28 mouse cellular contexts compared by ENCODE assay signal in the genomic region with DNA sequence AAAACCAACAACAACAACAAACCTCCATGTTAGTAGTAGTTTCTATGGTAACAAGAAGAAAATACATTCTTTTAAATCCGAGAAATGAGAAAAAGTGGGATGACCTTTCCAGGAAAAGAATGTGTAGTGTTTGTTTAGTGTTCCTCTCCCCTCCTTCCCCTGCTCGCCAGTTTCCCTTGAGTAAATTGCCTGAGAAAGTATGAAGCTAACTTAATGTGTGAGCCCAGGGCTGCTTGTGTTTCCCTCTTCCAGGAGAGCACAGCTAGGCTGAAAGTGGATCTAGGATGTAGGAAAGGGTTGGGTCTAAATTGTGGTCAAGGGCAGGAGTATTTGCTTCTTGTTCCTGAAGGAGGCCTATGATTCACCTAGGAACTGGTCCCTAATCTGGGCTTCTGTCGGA. TPM values are rescaled to one million over a fixed set of nuclear protein-coding genes. Genes with fewer than 3 reads are reported as not detected.
A peak's percentile ranks its signal among the peaks of the same experiment; 100 is the strongest.
DNase-seq lines count a peak whose midpoint lies in the region; ATAC-seq and TF ChIP-seq lines count a peak whose summit lies in the region.
"Had no signal": no experiment of that assay in that cellular context is flagged by ENCODE, and none has a peak within 500 bp of the region (broad histone marks: within the 10 kb centered on the region; RNA-seq: fewer than 3 reads in every experiment).

No protein-coding gene starts in this region.

- WGBS in lung, embryonic 14.5 days, result 35% methylated on average over 3 of the region's 3 CpGs
- 44% methylated on average over 3 of the region's 3 CpGs for WGBS in lung, adult 2 months
- 64% methylated on average over 3 of the region's 3 CpGs for WGBS in liver, postnatal 0 days (ENCODE audit: insufficient replicate concordance)

- peak; percentile 11 for DNase-seq in lung, embryonic 14.5 days
- DNase-seq in lung, adult 2 months, result no peak
- peak; percentile 32 for DNase-seq in 3T3-L1 (ENCODE audit: low read depth, low spot score)
- DNase-seq in Muller cell, postnatal 12 days (ENCODE audit: inconsistent ontology term), result peak; percentile 27
- DNase-seq in urinary bladder, postnatal 14 days (ENCODE audit: low spot score), result no peak
- no peak for DNase-seq in liver, postnatal 0 days
- DNase-seq: adrenal gland, adult 8-10 months; adrenal gland, postnatal 25 days; cerebellum, adult 11-12 months; cerebellum, adult 8-10 months; cerebellum, postnatal 10 days; cerebellum, postnatal 36 days; embryo, embryonic 11 days; gastrocnemius, postnatal 10 days; gastrocnemius, postnatal 36 days; heart, adult 2 months; heart, postnatal 14 days; heart, postnatal 4 days had no signal

- no peak for ATAC-seq in lung, embryonic 14.5 days (ENCODE audit: insufficient read depth)
- no peak for ATAC-seq in liver, postnatal 0 days
- ATAC-seq: activated CD4-positive, CD25-positive, alpha-beta regulatory T cell, adult 4 months; forebrain, embryonic 14.5 days; hindbrain, embryonic 16.5 days; intestine, embryonic 15.5 days had no signal

- TF ChIP-seq EP300 in liver, postnatal 0 days (IDR thresholded peaks at IDR 0.05; ENCODE audit: low read depth), result no peak

- no peak overlapping the region for H3K9ac ChIP-seq in lung, embryonic 14.5 days
- no peak overlapping the region for H3K9ac ChIP-seq in liver, postnatal 0 days (replicated peaks)
- H3K9ac ChIP-seq: embryonic facial prominence, embryonic 13.5 days; heart, embryonic 13.5 days; hindbrain, embryonic 12.5 days; intestine, embryonic 15.5 days had no signal

- H3K27ac ChIP-seq in lung, embryonic 14.5 days (ENCODE audit: low read depth), result no peak overlapping the region
- peak overlapping the region; percentile 67 for H3K27ac ChIP-seq in embryonic fibroblast, embryonic 13.5 days (ENCODE audit: insufficient read depth, low read length)
- no peak overlapping the region for H3K27ac ChIP-seq in liver, postnatal 0 days (ENCODE audit: low read depth)
- H3K27ac ChIP-seq: embryonic facial prominence, embryonic 10.5 days; embryonic facial prominence, embryonic 13.5 days; heart, adult 2 months; heart, embryonic 10.5 days; heart, embryonic 13.5 days; hindbrain, embryonic 12.5 days; intestine, embryonic 15.5 days had no signal

- no peaks in the 10 kb centered on the region for H3K27me3 ChIP-seq in lung, embryonic 14.5 days (ENCODE audit: insufficient read depth, low read length)
- no peaks in the 10 kb centered on the region for H3K27me3 ChIP-seq in liver, postnatal 0 days (ENCODE audit: insufficient read depth, low read length)
- H3K27me3 ChIP-seq: embryonic facial prominence, embryonic 13.5 days; heart, embryonic 13.5 days; hindbrain, embryonic 12.5 days; intestine, embryonic 15.5 days had no signal

- no peaks in the 10 kb centered on the region for H3K9me3 ChIP-seq in lung, embryonic 14.5 days (ENCODE audit: low read depth, low read length)
- no peaks in the 10 kb centered on the region for H3K9me3 ChIP-seq in liver, postnatal 0 days (ENCODE audit: low read length)
- H3K9me3 ChIP-seq: embryonic facial prominence, embryonic 10.5 days; embryonic facial prominence, embryonic 13.5 days; heart, embryonic 10.5 days; heart, embryonic 13.5 days; hindbrain, embryonic 12.5 days; intestine, embryonic 15.5 days had no signal

- no peaks in the 10 kb centered on the region for H3K36me3 ChIP-seq in lung, embryonic 14.5 days (ENCODE audit: insufficient read depth)
- H3K36me3 ChIP-seq in liver, postnatal 0 days (replicated peaks; ENCODE audit: insufficient read depth, low read length), result no peaks in the 10 kb centered on the region
- H3K36me3 ChIP-seq: embryonic facial prominence, embryonic 10.5 days; embryonic facial prominence, embryonic 13.5 days; heart, embryonic 10.5 days; heart, embryonic 13.5 days; hindbrain, embryonic 12.5 days; intestine, embryonic 15.5 days had no signal

- TF ChIP-seq POLR2A in lung, adult 2 months (IDR thresholded peaks at IDR 0.05; ENCODE audit: borderline replicate concordance, extremely low read depth, low read depth, low read length), result no peak
- no peak for TF ChIP-seq POLR2A in embryonic fibroblast, embryonic 13.5 days (IDR thresholded peaks at IDR 0.05; ENCODE audit: low read depth, low read length)

- no peak for TF ChIP-seq CTCF in lung, embryonic 14.5 days (IDR thresholded peaks at IDR 0.05; ENCODE audit: low read depth)
- no peak for TF ChIP-seq CTCF in lung, adult 2 months (IDR thresholded peaks at IDR 0.05; ENCODE audit: insufficient read depth, low read length)
- TF ChIP-seq CTCF in embryonic fibroblast, embryonic 13.5 days (IDR thresholded peaks at IDR 0.05; ENCODE audit: borderline replicate concordance, insufficient read depth, low read length), result no peak
- no peak for TF ChIP-seq CTCF in liver, postnatal 0 days (IDR thresholded peaks at IDR 0.05; ENCODE audit: low read depth)

- H3K4me1 ChIP-seq in lung, embryonic 14.5 days (ENCODE audit: insufficient read depth), result no peaks in the 10 kb centered on the region
- no peaks in the 10 kb centered on the region; the same call in 1 of the 2 replicates for H3K4me1 ChIP-seq in lung, adult 2 months (ENCODE audit: control insufficient read depth, insufficient read depth, low read length)
- H3K4me1 ChIP-seq in embryonic fibroblast, embryonic 13.5 days (ENCODE audit: control insufficient read depth, insufficient read depth, low read length), result peaks cover 21% of the 10 kb centered on the region
- H3K4me1 ChIP-seq in liver, postnatal 0 days (ENCODE audit: insufficient read depth), result no peaks in the 10 kb centered on the region
- H3K4me1 ChIP-seq: embryonic facial prominence, embryonic 13.5 days; heart, embryonic 10.5 days; heart, embryonic 13.5 days; intestine, embryonic 15.5 days had no signal

- no peak overlapping the region for H3K4me3 ChIP-seq in lung, embryonic 14.5 days (ENCODE audit: low read depth, low read length)
- H3K4me3 ChIP-seq in lung, adult 2 months (replicated peaks; ENCODE audit: extremely low read depth, low read depth, low read length), result no peak overlapping the region
- no peak overlapping the region for H3K4me3 ChIP-seq in embryonic fibroblast, embryonic 13.5 days (ENCODE audit: insufficient read depth, low read length)
- H3K4me3 ChIP-seq in liver, postnatal 0 days (ENCODE audit: low read depth, low read length), result no peak overlapping the region
- H3K4me3 ChIP-seq: embryonic facial prominence, embryonic 10.5 days; embryonic facial prominence, embryonic 13.5 days; heart, adult 2 months; heart, embryonic 10.5 days; heart, embryonic 13.5 days; hindbrain, embryonic 12.5 days; intestine, embryonic 15.5 days had no signal

- H3K4me2 ChIP-seq in lung, embryonic 14.5 days, result no peak overlapping the region
- H3K4me2 ChIP-seq in liver, postnatal 0 days (ENCODE audit: low read depth, low read length), result no peak overlapping the region
- H3K4me2 ChIP-seq: embryonic facial prominence, embryonic 13.5 days; heart, embryonic 13.5 days; hindbrain, embryonic 12.5 days; intestine, embryonic 15.5 days had no signal

RNA-seq across cellular contexts. Expression of a gene that starts 38.2 kb away (rescaled TPM):
- 8.8 TPM in 2 replicates for polyA plus RNA-seq in lung, embryonic 14.5 days (2014; fragmentation: Nextera tagmentation; extraction: Ambion mirVana)
- polyA plus RNA-seq in lung, adult 2 months (2012; rRNA removed), result 2.0 and 5.6 TPM in 2 replicates
- 1.9 and 2.6 TPM in 2 replicates for polyA plus RNA-seq in embryonic fibroblast, embryonic 13.5 days (2011; ENCODE audit: insufficient read length, low read depth, missing spikeins)
- 0.46 and 0.62 TPM in 2 replicates for polyA plus RNA-seq in liver, postnatal 0 days (2015; fragmentation: Nextera tagmentation; extraction: Ambion mirVana)
- polyA plus RNA-seq: activated CD4-positive, CD25-positive, alpha-beta regulatory T cell, adult 4 months had no signal

RNA-seq across cellular contexts. Expression of a gene that starts 53.9 kb away (rescaled TPM):
- 2.9 and 4.4 TPM in 2 replicates for polyA plus RNA-seq in lung, embryonic 14.5 days (2014; fragmentation: Nextera tagmentation; extraction: Ambion mirVana)
- 2.2 and 5.9 TPM in 2 replicates for polyA plus RNA-seq in lung, adult 2 months (2012; rRNA removed)
- 12.9 and 18.2 TPM in 2 replicates for polyA plus RNA-seq in embryonic fibroblast, embryonic 13.5 days (2011; ENCODE audit: insufficient read length, low read depth, missing spikeins)
- 0.27 and 0.35 TPM in 2 replicates for polyA plus RNA-seq in liver, postnatal 0 days (2015; fragmentation: Nextera tagmentation; extraction: Ambion mirVana)
- polyA plus RNA-seq: activated CD4-positive, CD25-positive, alpha-beta regulatory T cell, adult 4 months had no signal

Comparison
In these comparisons a context has a peak if more than half of its experiments do, and no peak if none do; other contexts are left out.
1. DNase-seq: peak in lung, embryonic 14.5 days (single experiment), 3T3-L1 (single experiment) and Muller cell, postnatal 12 days (single experiment); none in lung, adult 2 months (single experiment), urinary bladder, postnatal 14 days (single experiment) and liver, postnatal 0 days (single experiment).